Mouse (Mus musculus) spleen, adult 2 months (tissue): Measurements from ENCODE around the gene Tnfrsf25. TPM values are rescaled to one million over a fixed set of nuclear protein-coding genes. Genes with fewer than 3 reads are reported as not detected.

Experiments used
- DNase-seq, 2 experiments: peaks; one replicate each; pipeline versions ENCODE4 v3.0.0 to v3.0.0-alpha.2; 2012 to 2021; ENCODE audit warnings: low spot score in 2 of 2, low read depth in 1 of 2
- H3K27ac ChIP-seq: fragments of 200-500 bp; 2 replicates; pipeline ENCODE4 v1.5.1; 2012; ENCODE audit warnings: low read length, inconsistent platforms; ENCODE audit not compliant: insufficient read depth
- H3K27me3 ChIP-seq: fragments of 200-500 bp; 2 replicates; pipeline ENCODE4 v1.6.1; 2012; ENCODE audit warnings: mild to moderate bottlenecking, moderate library complexity, low read length, inconsistent platforms; ENCODE audit not compliant: control insufficient read depth, insufficient read depth
- H3K36me3 ChIP-seq: fragments of 200-500 bp; 2 replicates; pipeline ENCODE4 v1.6.1; 2012; ENCODE audit warnings: mild to moderate bottlenecking, low read length, inconsistent platforms; ENCODE audit not compliant: control insufficient read depth, insufficient read depth
- H3K4me1 ChIP-seq: fragments of 200-500 bp; 2 replicates; pipeline ENCODE4 v1.6.1; 2011; ENCODE audit warnings: inconsistent platforms; ENCODE audit not compliant: control insufficient read depth, insufficient read depth, insufficient read length
- H3K4me3 ChIP-seq: fragments of 200-500 bp; 2 replicates; pipeline ENCODE4 v1.5.1; 2011; ENCODE audit warnings: mild to moderate bottlenecking, inconsistent platforms; ENCODE audit not compliant: insufficient read depth, insufficient read length; ENCODE audit errors: extremely low read depth
- CTCF ChIP-seq: fragments of 200-500 bp; IDR thresholded peaks from 2 replicates; pipeline ENCODE4 v1.5.1; 2011; ENCODE audit warnings: mild to moderate bottlenecking, inconsistent platforms; ENCODE audit not compliant: insufficient read depth, insufficient read length, insufficient replicate concordance; ENCODE audit errors: extremely low read depth
- POLR2A ChIP-seq: fragments of 200-500 bp; IDR thresholded peaks from 2 replicates; pipeline ENCODE4 v1.6.1; 2011; ENCODE audit warnings: low read depth, low read length, inconsistent platforms
- WGBS: fragments of 180-500 bp; shearing (Covaris S2); methylation state at CpG from one replicate; pipeline ENCODE4 v1.1.7; 2018; 5-methylcytosine and 5-hydroxymethylcytosine counted together
- polyA plus RNA-seq: library from polyadenylated mRNA; depleted of rRNA; stranded (reverse); fragments of >200 nt; gene quantifications from 2 replicates; pipeline ENCODE4 v1.2.3, GENCODE M21; 2012; rRNA removed

The Tnfrsf25 gene
- polyA plus RNA-seq, result 17.0 and 27.0 TPM in 2 replicates

DNA sequence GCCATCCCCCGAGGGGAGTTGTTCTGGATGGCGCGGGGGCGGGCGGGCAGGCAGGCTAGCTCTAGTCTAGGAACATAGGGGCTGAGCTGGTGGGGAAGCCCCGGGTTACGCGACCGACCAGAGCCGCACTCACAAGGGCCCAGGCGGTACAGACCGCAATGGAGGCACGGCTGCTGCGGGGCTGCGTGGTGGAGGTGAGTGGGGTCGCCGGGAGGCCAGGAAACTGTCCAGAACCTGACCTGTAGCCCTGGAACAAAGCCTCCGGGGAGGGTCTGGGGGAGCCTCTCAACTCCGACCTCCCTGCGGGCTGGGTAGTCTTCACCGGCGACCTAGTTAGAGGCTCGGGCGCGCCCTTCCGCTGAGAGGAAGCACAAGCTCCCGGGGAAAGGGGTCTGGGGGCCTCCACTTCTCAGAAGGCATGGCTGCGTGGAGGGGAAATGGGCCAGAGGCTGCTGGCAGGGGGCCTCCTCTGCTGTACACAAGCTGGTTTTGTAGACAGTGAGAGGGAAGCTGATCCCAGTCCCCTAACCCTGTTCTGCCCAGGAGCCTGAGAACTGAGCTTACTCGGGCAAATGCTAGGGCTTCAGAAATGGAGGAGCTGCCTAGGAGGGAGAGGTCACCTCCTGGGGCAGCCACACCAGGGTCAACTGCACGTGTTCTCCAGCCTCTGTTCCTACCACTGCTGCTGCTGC lies at the start of gene Tnfrsf25:
TSS of gene Tnfrsf25 (plus strand) at position 14 of the 692 bp plus-strand sequence.
- 4% methylated on average over 29 of the region's 30 CpGs for WGBS
- H3K36me3 ChIP-seq, result no peaks in the 10 kb centered on the region
- peaks cover 11% of the 10 kb centered on the region for H3K4me1 ChIP-seq
- peak within 1 kb of the TSS; percentile 86 for H3K27ac ChIP-seq
- H3K27me3 ChIP-seq, result peaks cover 13% of the 10 kb centered on the region
- no peak for DNase-seq
- peak within 1 kb of the TSS; percentile 59 for H3K4me3 ChIP-seq
- TF ChIP-seq POLR2A (no peak), CTCF (no peak)

DNA sequence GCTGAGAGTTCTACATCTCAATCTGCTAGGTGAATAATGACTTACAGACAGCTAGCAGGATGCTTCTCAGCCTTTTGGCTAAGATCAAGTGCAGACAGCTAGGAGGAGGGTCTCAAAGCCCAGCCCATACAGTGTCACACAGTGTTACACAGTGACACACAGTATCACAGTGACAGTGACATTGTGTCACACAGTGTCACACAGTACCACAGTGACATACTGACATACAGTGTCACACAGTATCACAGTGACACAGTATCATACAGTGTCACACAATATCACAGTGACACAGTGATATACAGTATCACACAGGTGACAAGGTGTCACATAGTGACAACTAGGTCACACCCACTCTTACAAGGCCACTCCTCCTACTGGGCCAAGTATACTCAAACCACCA lies 48.5 kb upstream of the Tnfrsf25 start:
- Histone ChIP-seq H3K27ac (no peak overlapping the region), H3K36me3 (no peaks in the 10 kb centered on the region), H3K4me3 (no peak overlapping the region), H3K4me1 (no peaks in the 10 kb centered on the region), H3K27me3 (no peaks in the 10 kb centered on the region)
- TF ChIP-seq CTCF, result no peak
- TF ChIP-seq POLR2A, result no peak
- no peak for DNase-seq

DNA sequence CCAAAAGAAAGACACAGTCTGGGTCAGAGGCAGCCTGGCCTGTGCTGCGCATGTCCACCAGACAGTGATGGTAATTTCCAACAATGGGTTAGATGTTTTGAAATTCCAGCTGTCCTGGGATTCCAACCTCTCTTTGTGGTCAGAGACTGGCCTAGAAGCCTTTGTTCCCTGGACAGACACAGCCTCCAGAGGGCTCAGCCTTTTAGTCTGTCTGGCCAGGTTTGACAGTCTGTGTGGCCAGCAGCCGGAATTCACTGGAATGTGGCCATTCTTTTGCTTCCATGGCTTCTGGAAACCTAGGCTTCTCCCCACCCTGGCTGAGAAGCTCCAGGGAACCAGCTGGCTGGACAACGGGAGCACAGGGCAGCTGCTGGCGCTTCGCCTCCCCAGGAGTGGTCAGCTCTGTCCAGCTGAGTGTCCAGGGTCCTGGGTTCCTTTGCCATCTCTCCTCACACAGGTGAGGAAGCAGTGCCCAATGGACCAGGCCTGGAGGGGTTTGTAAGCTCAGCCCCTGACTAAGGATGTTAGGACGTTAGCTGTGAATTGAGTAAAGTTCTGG lies 47.5 kb upstream of the Tnfrsf25 start:
- H3K27ac ChIP-seq, result no peak overlapping the region
- H3K36me3 ChIP-seq, result no peaks in the 10 kb centered on the region
- no peak for DNase-seq
- H3K27me3 ChIP-seq, result 0 out of 2 replicates have a peak, but pooled peaks cover 1% of the 10 kb centered on the region
- WGBS, result 94% methylated on average over 6 of the region's 6 CpGs
- TF ChIP-seq POLR2A, result no peak
- TF ChIP-seq CTCF, result no peak
- no peaks in the 10 kb centered on the region for H3K4me1 ChIP-seq
- no peak overlapping the region for H3K4me3 ChIP-seq

DNA sequence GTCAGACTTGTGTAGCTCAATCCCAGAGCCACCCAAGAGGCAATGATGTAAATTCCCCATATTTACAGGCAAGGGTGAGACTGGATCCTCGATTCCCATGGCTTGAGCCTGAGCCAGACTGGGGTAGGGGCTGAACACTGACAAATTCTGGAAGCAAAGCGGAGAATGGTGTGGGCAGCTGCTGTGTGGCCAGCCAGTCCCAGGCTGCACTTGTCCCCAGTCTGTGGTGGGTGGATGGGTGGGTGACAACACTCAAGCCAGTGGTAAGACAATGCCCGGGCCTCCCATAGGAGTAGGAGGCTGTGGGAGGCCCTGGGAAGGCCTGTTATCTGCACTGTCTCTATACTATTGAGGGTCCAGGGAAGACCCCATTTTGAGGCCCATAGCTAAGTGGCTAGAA lies 46.5 kb upstream of the Tnfrsf25 start:
- Histone ChIP-seq H3K4me1 (no peaks in the 10 kb centered on the region), H3K27ac (no peak overlapping the region), H3K36me3 (no peaks in the 10 kb centered on the region), H3K4me3 (no peak overlapping the region), H3K27me3 (0 out of 2 replicates have a peak, but pooled peaks cover 1% of the 10 kb centered on the region)
- TF ChIP-seq POLR2A, result no peak
- no peak for TF ChIP-seq CTCF
- WGBS, result 84% methylated on average over 3 of the region's 3 CpGs
- no peak for DNase-seq

DNA sequence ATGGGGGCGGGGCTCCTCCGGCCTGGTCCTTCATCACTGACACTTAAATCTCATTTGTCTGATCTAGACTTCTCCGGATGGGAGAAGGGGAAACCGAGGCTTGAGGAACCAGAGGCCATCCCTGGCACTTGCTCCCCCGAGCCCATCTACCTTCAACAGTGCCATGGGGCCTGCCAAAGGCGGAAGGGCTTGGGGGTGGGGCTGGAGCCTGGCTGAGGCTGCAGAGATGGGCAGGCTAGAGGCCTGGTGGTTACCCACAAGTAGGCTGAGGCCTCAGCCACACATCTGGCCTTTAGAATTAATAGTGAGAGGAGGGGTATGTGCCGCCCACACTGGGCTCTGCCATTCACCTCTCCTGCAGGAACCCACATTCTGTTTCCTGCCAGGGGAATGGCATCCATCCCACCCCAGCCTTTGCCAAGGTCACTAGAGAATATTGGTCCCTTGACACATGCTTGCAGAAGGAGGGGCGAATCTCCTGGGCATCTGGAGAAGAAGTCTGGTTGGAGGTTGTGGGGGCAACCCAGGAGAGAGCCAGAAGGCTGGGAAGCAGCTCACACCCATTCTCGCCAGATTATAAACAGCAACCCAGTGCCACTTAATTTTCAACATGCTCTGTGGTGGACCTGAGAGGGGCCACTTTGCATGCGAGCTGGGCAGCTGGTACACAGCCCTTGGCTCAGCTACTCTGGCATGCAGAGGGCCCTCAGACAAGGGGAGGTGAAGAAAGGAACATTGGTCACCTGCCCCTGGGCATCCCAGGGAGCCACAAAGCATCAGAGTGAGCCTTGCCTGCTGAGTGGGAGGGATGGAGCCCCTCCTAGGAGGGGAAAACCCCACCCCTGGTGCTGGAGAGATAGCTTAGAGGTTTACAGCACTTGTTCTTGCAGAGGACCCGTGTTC lies 45.0 kb upstream of the Tnfrsf25 start:
- 49% methylated on average over 11 of the region's 11 CpGs for WGBS
- H3K4me3 ChIP-seq, result no peak overlapping the region
- TF ChIP-seq POLR2A, result no peak
- TF ChIP-seq CTCF, result no peak

DNA sequence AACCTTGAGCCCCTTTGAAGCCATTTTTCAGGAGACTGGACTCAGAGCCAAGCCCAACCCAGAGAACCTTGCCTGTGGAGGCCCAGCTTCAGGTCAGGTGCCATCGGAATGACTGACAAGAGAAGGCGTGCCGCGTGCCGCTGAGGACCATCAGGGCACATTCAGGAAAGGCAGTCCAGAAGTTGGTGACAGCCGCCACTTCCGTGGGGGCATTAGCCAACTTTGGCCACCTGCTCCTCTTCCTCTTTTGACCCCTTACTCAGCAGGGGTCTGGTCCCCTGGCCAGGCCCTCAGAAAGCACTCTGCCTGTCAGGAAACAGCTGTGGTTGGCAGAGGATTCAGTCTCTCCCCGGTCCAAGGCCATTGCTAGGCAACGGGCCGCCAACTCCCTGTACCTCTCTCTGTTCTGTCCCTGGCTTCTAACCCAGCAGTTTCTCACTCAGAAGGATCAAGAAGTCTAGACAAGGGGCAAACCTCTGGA lies 43.6 kb upstream of the Tnfrsf25 start, which contains the start of gene Plekhg5:
TSS of gene Plekhg5 (plus strand) at position 378 of the 481 bp plus-strand sequence.
- Histone ChIP-seq H3K27ac (no peak within 1 kb of the TSS), H3K36me3 (no peaks in the 10 kb centered on the region), H3K4me3 (no peak within 1 kb of the TSS), H3K4me1 (no peaks in the 10 kb centered on the region), H3K27me3 (0 out of 2 replicates have a peak, but pooled peaks cover 1% of the 10 kb centered on the region)
- no peak for DNase-seq
- 7% methylated on average over 10 of the region's 10 CpGs for WGBS
- TF ChIP-seq POLR2A (no peak), CTCF (no peak)

More for the DNA sequence above, 45.0 kb upstream of the Tnfrsf25 start:
- DNase-seq, result no peak
- 0 out of 2 replicates have a peak, but pooled peaks cover 1% of the 10 kb centered on the region for H3K27me3 ChIP-seq
- H3K4me1 ChIP-seq, result no peaks in the 10 kb centered on the region
- no peak overlapping the region for H3K27ac ChIP-seq
- H3K36me3 ChIP-seq, result no peaks in the 10 kb centered on the region

DNA sequence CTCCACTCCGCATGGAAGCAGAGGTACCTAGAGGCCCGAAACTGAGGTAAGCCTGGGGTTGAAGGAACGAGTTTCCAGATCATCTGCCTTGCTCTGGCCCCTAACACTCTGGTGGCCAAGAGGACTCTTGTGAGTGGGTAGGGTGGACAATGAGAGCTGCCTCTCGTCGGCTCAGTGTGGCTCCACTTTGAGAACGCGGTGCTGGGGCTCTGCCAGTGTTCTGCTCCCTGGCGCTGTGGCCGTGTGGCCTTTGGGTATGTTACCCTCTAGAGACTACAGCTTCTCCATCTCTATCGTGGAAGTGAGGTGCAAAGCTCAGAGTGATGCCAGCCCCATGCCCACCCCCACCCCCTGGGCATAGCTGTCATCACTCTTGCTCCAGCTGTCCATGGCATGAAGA lies 43.1 kb upstream of the Tnfrsf25 start:
- Histone ChIP-seq H3K4me1 (no peaks in the 10 kb centered on the region), H3K36me3 (no peaks in the 10 kb centered on the region), H3K27ac (no peak overlapping the region), H3K27me3 (0 out of 2 replicates have a peak, but pooled peaks cover 1% of the 10 kb centered on the region), H3K4me3 (no peak overlapping the region)
- 26% methylated on average over 10 of the region's 10 CpGs for WGBS
- DNase-seq, result no peak
- TF ChIP-seq POLR2A, result no peak
- no peak for TF ChIP-seq CTCF
